10 mouse cellular contexts compared by ENCODE assay signal in the genomic region with DNA sequence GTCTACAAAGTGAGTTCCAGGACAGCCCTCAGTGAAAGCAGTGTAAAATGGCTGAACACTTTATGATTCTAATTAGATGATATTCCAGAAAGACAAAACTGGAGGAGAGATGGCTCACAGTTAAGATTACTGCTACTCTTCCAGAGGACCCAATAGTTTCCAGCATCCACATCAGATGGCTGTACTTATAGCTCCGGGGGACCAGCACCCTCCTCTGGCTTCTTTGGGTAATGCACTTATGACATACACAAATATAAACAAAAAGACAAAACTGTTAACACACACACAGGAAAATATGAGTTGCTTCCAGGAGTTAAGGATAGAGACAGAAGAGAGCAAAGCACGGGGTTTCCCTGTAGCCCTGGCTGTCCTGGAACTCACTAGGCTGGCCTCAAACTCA. TPM values are rescaled to one million over a fixed set of nuclear protein-coding genes. Genes with fewer than 3 reads are reported as not detected.
A peak's percentile ranks its signal among the peaks of the same experiment; 100 is the strongest.
DNase-seq lines count a peak whose midpoint lies in the region; ATAC-seq and TF ChIP-seq lines count a peak whose summit lies in the region.
"Had no signal": no experiment of that assay in that cellular context is flagged by ENCODE, and none has a peak within 500 bp of the region (broad histone marks: within the 10 kb centered on the region; RNA-seq: fewer than 3 reads in every experiment).

No protein-coding gene starts in this region.

- no peaks in the 10 kb centered on the region for H3K4me1 ChIP-seq in lung, postnatal 0 days (ENCODE audit: insufficient read depth, low read depth, low read length)

- no peaks in the 10 kb centered on the region for H3K36me3 ChIP-seq in lung, postnatal 0 days (ENCODE audit: insufficient read depth, low read length)
- H3K36me3 ChIP-seq: liver, embryonic 15.5 days had no signal

- TF ChIP-seq EP300 in lung, postnatal 0 days (IDR thresholded peaks at IDR 0.05), result no peak

- no peak for ATAC-seq in lung, postnatal 0 days
- 0 out of 2 replicates have a peak, but pooled peaks have one; percentile 45 for ATAC-seq in megakaryocyte-erythroid progenitor cell, adult 5-6 weeks (replicated peaks; ENCODE audit: low FRiP score, low TSS enrichment, poor library complexity, severe bottlenecking)
- ATAC-seq: hindbrain, embryonic 16.5 days had no signal

- no peak overlapping the region for H3K4me3 ChIP-seq in lung, postnatal 0 days (ENCODE audit: low read depth, low read length)
- H3K4me3 ChIP-seq: liver, embryonic 15.5 days had no signal

- H3K27ac ChIP-seq in lung, postnatal 0 days (ENCODE audit: low read length), result no peak overlapping the region

- peak; percentile 8 for DNase-seq in embryo, embryonic 11.5 days (ENCODE audit: low read depth, low spot score)
- no peak for DNase-seq in embryo, embryonic 11 days
- DNase-seq in lung, postnatal 0 days (ENCODE audit: low spot score), result no peak
- no peak for DNase-seq in lung, postnatal 14 days
- DNase-seq in T-cell, adult 2 months (ENCODE audit: low spot score), result peak; percentile 16
- no peak for DNase-seq in urinary bladder, postnatal 14 days (ENCODE audit: low spot score)
- DNase-seq in layer of hippocampus, adult 18-20 months (ENCODE audit: low spot score in 2 of 2), result no peak

- no peak overlapping the region for H3K9ac ChIP-seq in lung, postnatal 0 days (replicated peaks; ENCODE audit: low read depth)
- H3K9ac ChIP-seq: liver, embryonic 15.5 days had no signal

- peak; percentile 50 for TF ChIP-seq CTCF in lung, postnatal 0 days (IDR thresholded peaks at IDR 0.05)

- no peaks in the 10 kb centered on the region for H3K9me3 ChIP-seq in lung, postnatal 0 days (ENCODE audit: low read length)
- H3K9me3 ChIP-seq: liver, embryonic 15.5 days had no signal

- WGBS in lung, postnatal 0 days, result 67% methylated on average over 2 of the region's 2 CpGs

- no peaks in the 10 kb centered on the region for H3K27me3 ChIP-seq in lung, postnatal 0 days (replicated peaks; ENCODE audit: insufficient read depth, low read length)
- H3K27me3 ChIP-seq: liver, embryonic 15.5 days had no signal

- H3K4me2 ChIP-seq in lung, postnatal 0 days (replicated peaks; ENCODE audit: low read depth, low read length), result no peak overlapping the region

RNA-seq across cellular contexts. Expression of gene Mtf2, which starts 35.5 kb away (rescaled TPM):
- polyA plus RNA-seq in lung, postnatal 0 days (2015; fragmentation: Nextera tagmentation; extraction: Ambion mirVana), result 39.0 and 47.5 TPM in 2 replicates
- total RNA-seq in megakaryocyte-erythroid progenitor cell, adult 5-6 weeks (2014; fragmentation: Nextera tagmentation), result 43.2 and 50.0 TPM in 2 replicates
- total RNA-seq in megakaryocyte-erythroid progenitor cell, adult 5-6 weeks (2017), result 72.6 and 87.5 TPM in 2 replicates
- 10 to 100 TPM; 46.3 to 48.1 TPM for total RNA-seq in layer of hippocampus, adult 18-20 months (2021)

RNA-seq across cellular contexts. Expression of gene Fam69a, which starts 43.1 kb away (rescaled TPM):
- 29.4 and 33.9 TPM in 2 replicates for polyA plus RNA-seq in lung, postnatal 0 days (2015; fragmentation: Nextera tagmentation; extraction: Ambion mirVana)
- 29.1 and 44.1 TPM in 2 replicates for total RNA-seq in megakaryocyte-erythroid progenitor cell, adult 5-6 weeks (2014; fragmentation: Nextera tagmentation)
- 19.2 and 23.6 TPM in 2 replicates for total RNA-seq in megakaryocyte-erythroid progenitor cell, adult 5-6 weeks (2017)
- total RNA-seq in layer of hippocampus, adult 18-20 months (2021), result 10 to 100 TPM; 28.3 to 35.2 TPM

Comparison
In these comparisons a context has a peak if more than half of its experiments do, and no peak if none do; other contexts are left out.
1. DNase-seq: peak in embryo, embryonic 11.5 days (single experiment) and T-cell, adult 2 months (single experiment); none in embryo, embryonic 11 days (single experiment), lung, postnatal 0 days (single experiment), lung, postnatal 14 days (single experiment), urinary bladder, postnatal 14 days (single experiment) and layer of hippocampus, adult 18-20 months (0 of 2).